In genomic region chr4:96559781-96560180, GRCm38 (mm10) we compare ENCODE assay signal across 42 mouse cellular contexts. TPM values are rescaled to one million over a fixed set of nuclear protein-coding genes. Genes with fewer than 3 reads are reported as not detected.
"Had no signal": no experiment of that assay in that cellular context is flagged by ENCODE, and none has a peak within 500 bp of the region (broad histone marks: within the 10 kb centered on the region; RNA-seq: fewer than 3 reads in every experiment).

No protein-coding gene starts in this region.

- H3K4me3 ChIP-seq: heart, adult 2 months; heart, embryonic 13.5 days; heart, embryonic 15.5 days; hindbrain, embryonic 13.5 days; hindbrain, embryonic 15.5 days; kidney, embryonic 15.5 days; limb, embryonic 13.5 days; limb, embryonic 15.5 days; liver, embryonic 12.5 days had no signal

- H3K4me2 ChIP-seq: heart, embryonic 11.5 days; heart, embryonic 13.5 days; heart, embryonic 15.5 days; hindbrain, embryonic 13.5 days; hindbrain, embryonic 15.5 days; kidney, embryonic 15.5 days; limb, embryonic 13.5 days; limb, embryonic 15.5 days; liver, embryonic 12.5 days had no signal

- H3K27me3 ChIP-seq: heart, embryonic 13.5 days; heart, embryonic 15.5 days; hindbrain, embryonic 13.5 days; hindbrain, embryonic 15.5 days; kidney, embryonic 15.5 days; limb, embryonic 13.5 days; limb, embryonic 15.5 days; liver, embryonic 12.5 days had no signal

- DNase-seq: gastrocnemius, postnatal 14 days; gastrocnemius, postnatal 36 days; heart, adult 11 months; heart, adult 2 months; heart, postnatal 14 days; heart, postnatal 36 days; kidney, adult 11 months; kidney, adult 2 months; kidney, adult 9 months; kidney, postnatal 14 days; kidney, postnatal 36 days; layer of hippocampus, adult 9-11 months; layer of hippocampus, postnatal 36 days; left cerebral cortex, postnatal 4 days had no signal

- H3K9me3 ChIP-seq: heart, embryonic 13.5 days; heart, embryonic 15.5 days; hindbrain, embryonic 13.5 days; hindbrain, embryonic 15.5 days; kidney, embryonic 15.5 days; limb, embryonic 13.5 days; limb, embryonic 15.5 days; liver, embryonic 12.5 days had no signal

- H3K27ac ChIP-seq: heart, adult 2 months; heart, embryonic 13.5 days; heart, embryonic 15.5 days; hindbrain, embryonic 13.5 days; hindbrain, embryonic 15.5 days; hindbrain, postnatal 0 days; kidney, embryonic 15.5 days; kidney, postnatal 0 days; limb, embryonic 13.5 days; limb, embryonic 15.5 days; liver, embryonic 12.5 days had no signal

- ATAC-seq: hindbrain, postnatal 0 days; liver, embryonic 12.5 days had no signal

- H3K36me3 ChIP-seq: heart, embryonic 13.5 days; heart, embryonic 15.5 days; hindbrain, embryonic 13.5 days; hindbrain, embryonic 15.5 days; kidney, embryonic 15.5 days; limb, embryonic 13.5 days; limb, embryonic 15.5 days; liver, embryonic 12.5 days had no signal

- H3K9ac ChIP-seq: heart, embryonic 13.5 days; heart, embryonic 15.5 days; hindbrain, embryonic 13.5 days; hindbrain, embryonic 15.5 days; kidney, embryonic 15.5 days; limb, embryonic 13.5 days; limb, embryonic 15.5 days; liver, embryonic 12.5 days had no signal

- H3K4me1 ChIP-seq: heart, embryonic 13.5 days; heart, embryonic 15.5 days; hindbrain, embryonic 13.5 days; hindbrain, embryonic 15.5 days; kidney, embryonic 15.5 days; limb, embryonic 13.5 days; limb, embryonic 15.5 days; liver, embryonic 12.5 days had no signal

RNA-seq across cellular contexts. Expression of gene Cyp2j8, which starts 52.6 kb away (rescaled TPM):
- total RNA-seq: gastrocnemius, adult 18-20 months; gastrocnemius, adult 8-10 months; gastrocnemius, postnatal 14 days; gastrocnemius, postnatal 36 days; heart, adult 2 months; heart, postnatal 14 days; heart, postnatal 36 days; hematopoietic stem cell, adult 5-6 weeks; hindbrain, postnatal 0 days; layer of hippocampus, adult 18-20 months; layer of hippocampus, adult 8-10 months; layer of hippocampus, postnatal 14 days; left cerebral cortex, adult 8-10 months; left cerebral cortex, postnatal 10 days; left cerebral cortex, postnatal 25 days; left cerebral cortex, postnatal 4 days had no signal
- polyA plus RNA-seq: gonadal fat pad, adult 2 months; heart, adult 2 months; heart, embryonic 11.5 days; heart, embryonic 13.5 days; heart, embryonic 15.5 days; heart, postnatal 0 days; hindbrain, embryonic 11.5 days; hindbrain, embryonic 13.5 days; hindbrain, embryonic 15.5 days; hindbrain, postnatal 0 days; intestine, embryonic 14.5 days; intestine, embryonic 16.5 days; kidney, embryonic 15.5 days; large intestine, adult 2 months; limb, embryonic 11.5 days; limb, embryonic 13.5 days; limb, embryonic 15.5 days; liver, adult 2 months; liver, embryonic 12.5 days had no signal
